Mouse (Mus musculus) ES-E14 (cell line): ENCODE data around the gene Gldc. TPM values are rescaled to one million over a fixed set of nuclear protein-coding genes. Genes with fewer than 3 reads are reported as not detected.

Experiments
- DNase-seq: peaks from one replicate; pipeline ENCODE4 v3.0.0-alpha.2; 2013; ENCODE audit warnings: low read depth, low spot score
- H3K27ac ChIP-seq: 2 replicates; pipeline ENCODE4 v1.5.1; 2012; ENCODE audit warnings: low read depth, mild to moderate bottlenecking, low read length, moderate library complexity, mixed read lengths; ENCODE audit not compliant: poor library complexity, insufficient read depth, severe bottlenecking
- H3K36me3 ChIP-seq: 2 replicates; pipeline ENCODE4 v1.6.1; 2012; ENCODE audit warnings: mild to moderate bottlenecking, low read length, moderate library complexity, mixed read lengths; ENCODE audit not compliant: control insufficient read depth, poor library complexity, insufficient read depth, severe bottlenecking
- H3K4me1 ChIP-seq, 2 experiments: fragments of 150-350 bp in 1 of 2; sonication (generic) in 1 of 2; 2 replicates each; pipeline ENCODE4 v1.6.1; 2012; ENCODE audit warnings: low read length in 2 of 2, mild to moderate bottlenecking in 1 of 2, mixed read lengths in 1 of 2; ENCODE audit not compliant: control insufficient read depth in 2 of 2, insufficient read depth in 2 of 2, poor library complexity in 1 of 2
- H3K4me3 ChIP-seq, 2 experiments: fragments of 150-350 bp in 1 of 2; sonication (generic) in 1 of 2; 2 replicates each; pipeline ENCODE4 v1.5.1; 2012; ENCODE audit warnings: low read length in 2 of 2, low read depth in 1 of 2, mild to moderate bottlenecking in 1 of 2, mixed read lengths in 1 of 2; ENCODE audit not compliant: insufficient read depth in 1 of 2, poor library complexity in 1 of 2, severe bottlenecking in 1 of 2
- H3K9ac ChIP-seq: 2 replicates; pipeline ENCODE4 v1.6.1; 2012; ENCODE audit warnings: low read depth, mild to moderate bottlenecking, low read length, mixed read lengths; ENCODE audit not compliant: poor library complexity, insufficient read depth, severe bottlenecking
- H3K9me3 ChIP-seq: fragments of 150-350 bp; sonication (generic); 2 replicates; pipeline ENCODE4 v1.6.1; 2012; ENCODE audit warnings: low read depth, mild to moderate bottlenecking, low read length; ENCODE audit not compliant: control insufficient read depth, insufficient read depth
- CHD2 ChIP-seq: IDR thresholded peaks from 2 replicates; pipeline ENCODE4 v1.6.1; 2014; ENCODE audit warnings: mild to moderate bottlenecking, low read depth, low read length, inconsistent platforms
- HCFC1 ChIP-seq: IDR thresholded peaks from 2 replicates; pipeline ENCODE4 v1.6.1; 2012; ENCODE audit warnings: low read length, inconsistent platforms, borderline replicate concordance; ENCODE audit not compliant: insufficient read depth
- MAFK ChIP-seq: IDR thresholded peaks from 2 replicates; pipeline ENCODE4 v1.6.1; 2014; ENCODE audit warnings: mild to moderate bottlenecking, low read depth, low read length, inconsistent platforms; ENCODE audit not compliant: insufficient read depth
- ZC3H11A ChIP-seq: IDR thresholded peaks from 2 replicates; pipeline ENCODE4 v1.6.1; 2012; ENCODE audit warnings: low read depth, mild to moderate bottlenecking, inconsistent platforms, low read length, borderline replicate concordance
- ZNF384 ChIP-seq: IDR thresholded peaks from 2 replicates; pipeline ENCODE4 v1.6.1; 2012; ENCODE audit warnings: low read depth, low read length, inconsistent platforms
- in situ Hi-C, 2 experiments: fragments of 600-800 bp; cut with MboI; formaldehyde crosslinking; loops; one replicate each; pipeline ENCODE4 v1.15.1; 2025; ENCODE audit warnings: low sequenced_read_pairs in 2 of 2, inconsistent platforms in 1 of 2; ENCODE audit not compliant: unreplicated experiment in 2 of 2
- total RNA-seq: library from RNA; depleted of rRNA; stranded (reverse); fragments of 300-350 nt; gene quantifications from 2 replicates; pipeline ENCODE4 v1.2.3, GENCODE M21; 2012

Gene Gldc
- total RNA-seq, 1 experiment, result 188 TPM

- no peaks in the 10 kb centered on the region for H3K9me3 ChIP-seq
- H3K27ac ChIP-seq, result no peak overlapping the region
- in situ Hi-C loops, result no loop called here
- TF ChIP-seq HCFC1 (no peak), ZNF384 (no peak), MAFK (no peak), ZC3H11A (no peak), CHD2 (no peak)
- no peak overlapping the region for H3K4me3 ChIP-seq
- H3K4me1 ChIP-seq, result no peaks in the 10 kb centered on the region
- peaks cover 43% of the 10 kb centered on the region for H3K36me3 ChIP-seq
- DNase-seq, result no peak
- no peak overlapping the region for H3K9ac ChIP-seq
These were observed 70.0 kb downstream of the Gldc start for GRCm38 (mm10) chr19:30105045-30105842.

- no peak overlapping the region for H3K9ac ChIP-seq
- no peaks in the 10 kb centered on the region for H3K9me3 ChIP-seq
- no peaks in the 10 kb centered on the region for H3K4me1 ChIP-seq
- TF ChIP-seq ZC3H11A (no peak), MAFK (no peak), ZNF384 (no peak), CHD2 (no peak), HCFC1 (no peak)
- in situ Hi-C loops, result no loop called here
- H3K27ac ChIP-seq, result no peak overlapping the region
- no peak for DNase-seq
- H3K36me3 ChIP-seq, result peaks cover 57% of the 10 kb centered on the region
- no peak overlapping the region for H3K4me3 ChIP-seq
These were observed 72.6 kb downstream of the Gldc start for GRCm38 (mm10) chr19:30102620-30103019.

GRCm38 (mm10) chr19:30100571-30100970 lies 74.7 kb downstream of the Gldc start:
- H3K4me3 ChIP-seq, result no peak overlapping the region
- H3K9me3 ChIP-seq, result no peaks in the 10 kb centered on the region
- H3K36me3 ChIP-seq, result peaks cover 60% of the 10 kb centered on the region
- H3K9ac ChIP-seq, result no peak overlapping the region
- no peak overlapping the region for H3K27ac ChIP-seq
- no peak for DNase-seq
- TF ChIP-seq ZC3H11A (no peak), HCFC1 (no peak), CHD2 (no peak), MAFK (no peak), ZNF384 (no peak)
- peaks cover 0 to under 1% of the 10 kb centered on the region in 2 experiments; a peak in 1 of 4 replicates for H3K4me1 ChIP-seq
- in situ Hi-C loops, result no loop called here

- no peak overlapping the region for H3K9ac ChIP-seq
- no peak overlapping the region for H3K4me3 ChIP-seq
- in situ Hi-C loops, result no loop called here
- peaks cover 0 to 4% of the 10 kb centered on the region in 2 experiments; a peak in 1 of 4 replicates for H3K4me1 ChIP-seq
- no peak for TF ChIP-seq CHD2
- TF ChIP-seq ZC3H11A, result no peak
- TF ChIP-seq ZNF384, result no peak
- no peak for TF ChIP-seq HCFC1
- TF ChIP-seq MAFK, result no peak
- peak overlapping the region; percentile 12; the same call in 1 of the 2 replicates for H3K27ac ChIP-seq
- peaks cover 42% of the 10 kb centered on the region for H3K36me3 ChIP-seq
- no peak for DNase-seq
- H3K9me3 ChIP-seq, result no peaks in the 10 kb centered on the region
These were observed 78.2 kb downstream of the Gldc start for GRCm38 (mm10) chr19:30097039-30097438.

- Histone ChIP-seq H3K36me3 (peaks cover 40% of the 10 kb centered on the region), H3K4me3 (no peak overlapping the region), H3K27ac (no peak overlapping the region; the same call in 1 of the 2 replicates), H3K9me3 (no peaks in the 10 kb centered on the region), H3K4me1 (peaks cover 0 to 4% of the 10 kb centered on the region in 2 experiments; a peak in 1 of 4 replicates), H3K9ac (no peak overlapping the region)
- peak; percentile 30 for DNase-seq
- 0 out of 2 replicates have a peak, but pooled peaks have one; percentile 28 for TF ChIP-seq MAFK
- TF ChIP-seq ZC3H11A, result no peak
- in situ Hi-C loops, result no loop called here
These were observed 79.0 kb downstream of the Gldc start for GRCm38 (mm10) chr19:30096186-30096585.
